Mouse (Mus musculus): ENCODE data around the gene Pak2.
"Not testable (repeated sequence)": the region's sequence is repeated elsewhere in the genome, so short reads cannot be mapped to it uniquely, and the experiment has no call there.

Pak2 gene

GRCm38 (mm10) chr16:32078991-32079511 lies at the start of gene Pak2:
Gene Pak2, minus strand, starts transcription at chr16:32079342.
- DNase-seq (ENCODE audit: low read depth), result peak; percentile 40

- no peak for DNase-seq (ENCODE audit: low read depth)
Measured at GRCm38 (mm10) chr16:32127046-32127445, 47.9 kb upstream of the Pak2 start.

- DNase-seq (ENCODE audit: low read depth), result no peak
Measured at GRCm38 (mm10) chr16:32125364-32125763, 46.2 kb upstream of the Pak2 start.

GRCm38 (mm10) chr16:32124444-32125335 lies 45.5 kb upstream of the Pak2 start:
- DNase-seq (ENCODE audit: low read depth), result no peak

GRCm38 (mm10) chr16:32124020-32124419 lies 44.9 kb upstream of the Pak2 start:
- DNase-seq (ENCODE audit: low read depth), result no peak

- DNase-seq (ENCODE audit: low read depth), result no peak
Measured at GRCm38 (mm10) chr16:32120454-32120853, 41.3 kb upstream of the Pak2 start.

GRCm38 (mm10) chr16:32116186-32116585 lies 37.0 kb upstream of the Pak2 start:
- no peak for DNase-seq (ENCODE audit: low read depth)

GRCm38 (mm10) chr16:32115781-32116180 lies 36.6 kb upstream of the Pak2 start:
- no peak for DNase-seq (ENCODE audit: low read depth)

GRCm38 (mm10) chr16:32114968-32115695 lies 36.0 kb upstream of the Pak2 start:
- DNase-seq (ENCODE audit: low read depth), result peak; percentile 36

- no peak for DNase-seq (ENCODE audit: low read depth)
Measured at GRCm38 (mm10) chr16:32114406-32114805, 35.3 kb upstream of the Pak2 start.

GRCm38 (mm10) chr16:32113541-32114218 lies 34.5 kb upstream of the Pak2 start:
- no peak for DNase-seq (ENCODE audit: low read depth)

- no peak for DNase-seq (ENCODE audit: low read depth)
Measured at GRCm38 (mm10) chr16:32110951-32111699, 32.0 kb upstream of the Pak2 start.

- DNase-seq (ENCODE audit: low read depth), result no peak
Measured at GRCm38 (mm10) chr16:32108578-32108977, 29.4 kb upstream of the Pak2 start.

GRCm38 (mm10) chr16:32108170-32108569 lies 29.0 kb upstream of the Pak2 start:
- no peak for DNase-seq (ENCODE audit: low read depth)

- DNase-seq (ENCODE audit: low read depth), result no peak
Measured at GRCm38 (mm10) chr16:32107342-32108045, 28.4 kb upstream of the Pak2 start.

- no peak for DNase-seq (ENCODE audit: low read depth)
Measured at GRCm38 (mm10) chr16:32105698-32106097, 26.6 kb upstream of the Pak2 start.

- DNase-seq (ENCODE audit: low read depth), result no peak
Measured at GRCm38 (mm10) chr16:32102295-32102694, 23.2 kb upstream of the Pak2 start.

GRCm38 (mm10) chr16:32099638-32100150 lies 20.6 kb upstream of the Pak2 start, which contains the start of the genes Pigx and Cep19:
Gene Pigx, minus strand, starts transcription at chr16:32099740.
Gene Cep19, plus strand, starts transcription at chr16:32099800.
- DNase-seq (ENCODE audit: low read depth), result peak; percentile 73

- no peak for DNase-seq (ENCODE audit: low read depth)
Measured at GRCm38 (mm10) chr16:32098897-32099637, 19.9 kb upstream of the Pak2 start.

- DNase-seq (ENCODE audit: low read depth), result not testable (repeated sequence)
Measured at GRCm38 (mm10) chr16:32097757-32098156, 18.6 kb upstream of the Pak2 start.

Measured in fibroblast of lung, adult 2 months (primary cell).